Mouse (Mus musculus): ENCODE data around the gene Aqp3. TPM values are rescaled to one million over a fixed set of nuclear protein-coding genes. Genes with fewer than 3 reads are reported as not detected.
"Not testable (repeated sequence)": the region's sequence is repeated elsewhere in the genome, so short reads cannot be mapped to it uniquely, and the experiment has no call there.

Aqp3 gene
- total RNA-seq, 2 experiments from 2014 or later: not detected

DNA sequence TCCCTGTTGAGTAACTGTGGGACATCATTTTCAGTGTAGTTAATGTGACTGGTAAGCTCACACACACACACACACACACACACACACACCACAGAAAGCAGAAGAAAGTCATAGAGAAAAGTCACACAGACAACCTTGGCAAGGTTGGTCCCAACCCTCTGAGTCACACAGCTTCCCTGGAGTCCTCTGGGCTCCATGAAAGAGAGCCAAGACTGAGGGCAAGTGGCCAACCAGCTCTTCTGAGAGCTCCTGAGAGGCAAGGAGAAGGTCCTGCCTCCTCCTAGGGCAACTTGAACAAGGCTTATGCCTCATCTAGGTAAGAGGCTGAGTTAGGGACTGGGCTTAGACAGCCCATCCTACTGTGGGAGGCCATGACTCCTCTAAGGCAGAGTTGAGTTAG lies 4.9 kb upstream of the Aqp3 start:
- no peak for DNase-seq

DNA sequence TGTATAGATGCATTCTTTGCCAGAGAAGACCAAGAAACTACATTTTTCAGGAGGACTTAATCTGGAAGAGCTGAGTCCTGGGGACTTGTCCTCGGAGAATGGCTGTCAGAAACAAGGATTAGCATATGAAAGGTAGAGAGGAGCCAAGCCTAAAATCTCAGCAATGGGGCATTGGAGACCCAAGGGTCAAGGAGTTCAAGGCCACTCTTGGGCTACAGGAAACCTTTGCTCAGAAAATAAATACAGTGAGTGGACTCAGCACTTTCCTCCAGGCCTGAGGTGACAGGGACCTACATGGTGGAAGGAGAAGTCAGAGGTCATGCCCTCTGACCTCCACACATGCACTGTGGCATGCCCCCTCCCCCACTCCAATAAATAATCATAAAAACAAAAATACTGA lies 3.0 kb upstream of the Aqp3 start:
- no peak for DNase-seq

GRCm38 (mm10) chr4:41098577-41098951 lies 581 bp upstream of the Aqp3 start:
- DNase-seq: no peak

- no peak for DNase-seq
Measured at GRCm38 (mm10) chr4:41097381-41097780, 602 bp downstream of the Aqp3 start.

- no peak for DNase-seq
Measured at GRCm38 (mm10) chr4:41096794-41097193, 1.2 kb downstream of the Aqp3 start.

DNA sequence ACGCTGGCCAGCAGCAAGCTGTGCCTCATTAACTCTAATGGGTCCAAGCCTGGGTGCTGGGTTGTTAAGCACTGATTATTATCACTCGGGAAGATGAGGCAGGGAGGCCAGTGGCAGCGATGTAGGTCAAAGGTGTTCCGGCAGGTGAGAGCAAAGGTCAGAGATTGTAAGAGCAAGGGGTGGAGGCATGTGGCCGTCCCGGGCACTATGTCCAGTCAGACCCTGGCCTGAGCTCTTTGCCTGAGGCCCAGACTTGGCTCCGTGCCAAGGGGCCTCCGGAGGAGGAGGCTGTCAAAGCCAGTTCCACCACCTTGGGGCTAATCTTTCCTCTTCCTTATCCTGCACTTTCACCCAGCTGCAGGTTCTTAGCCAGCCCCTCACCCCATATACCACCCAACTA lies 1.8 kb downstream of the Aqp3 start:
- no peak for DNase-seq

- DNase-seq: no peak
Measured at GRCm38 (mm10) chr4:41094361-41094760, 3.6 kb downstream of the Aqp3 start.

GRCm38 (mm10) chr4:41092958-41093357 lies 5.0 kb downstream of the Aqp3 start:
- no peak for DNase-seq

DNA sequence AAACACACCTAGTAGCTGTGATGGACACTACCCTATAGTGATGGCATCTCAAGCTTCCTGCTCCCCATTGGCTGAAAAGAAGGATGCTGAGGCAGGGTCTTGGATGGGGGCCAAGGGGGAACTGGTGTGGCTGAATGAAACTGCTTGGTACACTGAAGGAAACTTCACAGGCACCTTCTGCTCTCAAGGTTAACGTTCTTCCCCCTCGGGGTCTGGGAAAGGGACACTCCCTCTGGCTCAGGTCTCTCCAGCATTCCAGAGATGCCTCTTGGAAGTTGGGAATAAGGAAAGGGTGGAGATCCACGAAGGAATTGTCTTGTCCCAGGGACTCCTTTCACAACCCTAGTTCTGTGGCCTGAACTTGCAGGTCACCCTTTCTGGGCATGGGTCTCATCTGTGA lies 6.6 kb downstream of the Aqp3 start:
- no peak for DNase-seq

DNA sequence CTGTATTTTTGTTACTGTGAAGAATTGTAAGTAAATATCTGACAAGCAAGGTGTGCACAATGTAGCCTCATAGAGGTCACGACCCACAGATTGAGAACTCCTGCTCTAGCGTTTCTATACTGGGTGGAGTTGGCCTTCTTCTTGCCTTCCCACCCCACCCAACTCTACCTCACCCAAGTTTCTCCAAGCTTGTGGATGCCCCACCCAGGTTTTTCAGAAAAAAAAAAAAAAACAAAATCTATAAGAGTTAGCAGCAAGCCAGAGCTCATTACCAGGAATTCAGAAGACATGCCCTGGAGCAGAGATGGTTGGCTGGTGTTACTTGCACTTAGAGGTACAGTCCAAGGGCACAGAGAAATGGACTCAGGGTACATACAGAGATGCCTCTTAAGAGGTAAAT lies 8.3 kb downstream of the Aqp3 start:
- no peak for DNase-seq

GRCm38 (mm10) chr4:41089189-41089588 lies 8.8 kb downstream of the Aqp3 start:
- DNase-seq: no peak

DNA sequence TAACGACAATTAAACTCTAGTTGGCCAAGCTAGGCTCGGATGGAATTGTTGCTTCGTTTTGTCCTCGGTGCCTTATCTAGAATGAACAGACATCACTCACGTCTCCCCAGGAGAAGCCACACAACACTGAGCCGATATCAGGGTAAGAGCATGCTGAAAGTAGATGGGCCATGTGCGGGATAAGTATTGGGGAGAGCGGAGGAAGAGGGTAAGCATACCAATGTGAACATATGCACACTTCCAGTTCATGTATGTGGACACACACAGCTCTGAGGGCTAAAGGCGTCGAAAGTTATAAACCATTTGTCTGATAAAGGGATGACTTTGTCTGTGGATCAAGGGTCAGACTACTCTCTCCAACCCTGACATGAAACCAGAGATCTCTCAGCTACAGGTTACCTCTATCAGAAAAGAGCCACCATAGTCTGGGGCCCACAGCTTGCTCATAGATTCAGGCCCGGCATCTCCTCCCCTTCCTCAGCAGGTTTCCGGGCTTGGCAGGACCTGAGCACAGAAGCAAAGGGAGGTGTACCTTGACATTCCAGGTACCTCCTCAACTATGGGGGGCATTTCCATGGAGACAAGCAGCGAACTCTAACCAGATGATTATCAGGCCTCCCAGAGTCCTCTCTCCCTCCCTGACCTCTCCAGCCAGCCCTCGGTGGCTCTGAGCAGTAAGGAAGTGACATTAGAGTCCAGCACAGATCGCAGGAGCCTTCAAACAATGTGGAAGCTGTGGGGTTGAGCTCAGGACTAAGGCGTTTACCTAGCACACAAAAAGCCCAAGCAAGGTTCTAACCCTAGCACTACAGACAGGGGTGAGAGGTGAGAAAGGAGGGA lies 10.3 kb downstream of the Aqp3 start:
- no peak for DNase-seq

DNA sequence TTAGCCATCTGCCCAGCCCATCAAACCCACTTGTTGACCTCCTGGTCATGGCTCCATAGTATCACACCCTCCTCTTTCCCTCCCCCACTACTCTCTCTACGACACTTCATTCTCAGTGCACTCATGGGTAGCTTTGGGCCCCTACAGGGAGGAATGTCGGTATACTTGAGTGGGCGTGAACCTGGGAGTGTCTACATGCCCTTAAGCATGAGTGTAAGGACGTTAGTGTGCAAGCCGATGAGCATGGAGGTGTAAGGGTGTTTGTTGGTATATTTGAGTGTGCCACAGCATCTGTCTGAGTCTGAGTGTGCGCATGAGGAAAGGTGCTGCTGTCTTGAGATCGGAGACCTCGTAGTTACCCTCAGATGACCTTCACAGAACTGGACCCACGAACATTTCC lies 11.0 kb downstream of the Aqp3 start:
- no peak for DNase-seq

GRCm38 (mm10) chr4:41084819-41085218 lies 13.2 kb downstream of the Aqp3 start:
- DNase-seq: no peak

GRCm38 (mm10) chr4:41082803-41083202 lies 15.2 kb downstream of the Aqp3 start:
- not testable (repeated sequence) for DNase-seq

DNA sequence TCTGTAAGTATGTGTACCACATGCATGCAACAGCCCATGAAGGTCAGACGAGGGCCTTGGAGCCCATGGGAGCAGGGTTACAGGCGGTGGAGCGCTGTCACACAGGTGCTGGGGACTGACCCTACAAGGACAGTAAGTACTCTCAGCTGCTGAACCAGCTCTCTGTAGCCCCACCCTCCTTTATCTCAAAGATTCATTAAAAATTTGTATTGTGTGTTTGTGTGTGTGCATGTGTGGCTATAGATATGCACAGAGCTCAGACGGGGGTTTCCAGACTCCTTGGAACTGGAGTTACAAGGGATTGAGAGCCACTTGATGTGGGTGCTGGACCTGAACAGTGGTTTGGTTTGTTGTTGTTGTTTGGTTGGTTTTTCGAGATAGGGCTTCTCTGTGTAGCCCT lies 16.2 kb downstream of the Aqp3 start:
- no peak for DNase-seq

DNA sequence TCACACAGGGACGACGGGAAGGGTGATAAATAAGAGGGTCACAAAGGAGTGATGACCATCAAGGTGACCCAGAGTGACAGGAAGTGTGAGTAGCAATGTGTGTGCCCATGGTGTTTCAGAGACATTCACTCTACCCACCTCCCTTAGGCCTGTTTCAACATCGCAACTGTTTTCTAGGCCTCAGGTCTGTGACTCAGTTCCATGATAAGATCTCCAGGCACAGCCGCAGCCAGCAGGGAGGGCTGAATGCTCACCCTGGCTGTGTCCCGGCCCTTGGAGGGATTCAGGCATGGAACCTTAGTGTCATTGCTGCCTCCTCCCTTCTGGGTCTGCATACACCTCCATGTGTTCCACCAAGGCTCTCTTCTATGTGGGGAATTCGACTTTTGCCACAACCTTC lies 19.3 kb downstream of the Aqp3 start:
- no peak for DNase-seq

DNA sequence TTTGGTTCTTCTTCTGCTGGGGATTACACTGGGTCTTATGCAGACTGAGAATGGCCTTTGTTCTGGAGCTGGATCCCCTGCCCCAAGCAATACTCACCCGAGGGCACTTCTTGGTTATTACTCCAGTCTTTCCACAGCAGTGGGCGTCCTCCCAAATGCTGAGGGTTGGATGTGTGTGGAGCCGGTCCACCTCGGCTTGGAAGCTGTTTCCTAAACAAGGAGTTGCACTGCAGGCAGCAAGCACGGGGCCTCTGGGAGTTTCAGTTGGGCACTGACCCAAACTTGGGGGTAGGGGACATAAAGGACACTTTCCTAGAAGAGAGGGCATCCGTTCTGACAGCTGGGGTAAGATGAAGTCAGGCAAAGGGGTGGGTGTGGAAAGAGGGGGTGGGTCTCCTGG lies 23.5 kb downstream of the Aqp3 start:
- DNase-seq: no peak

GRCm38 (mm10) chr4:41073008-41073817 lies 24.8 kb downstream of the Aqp3 start:
- DNase-seq: no peak

DNA sequence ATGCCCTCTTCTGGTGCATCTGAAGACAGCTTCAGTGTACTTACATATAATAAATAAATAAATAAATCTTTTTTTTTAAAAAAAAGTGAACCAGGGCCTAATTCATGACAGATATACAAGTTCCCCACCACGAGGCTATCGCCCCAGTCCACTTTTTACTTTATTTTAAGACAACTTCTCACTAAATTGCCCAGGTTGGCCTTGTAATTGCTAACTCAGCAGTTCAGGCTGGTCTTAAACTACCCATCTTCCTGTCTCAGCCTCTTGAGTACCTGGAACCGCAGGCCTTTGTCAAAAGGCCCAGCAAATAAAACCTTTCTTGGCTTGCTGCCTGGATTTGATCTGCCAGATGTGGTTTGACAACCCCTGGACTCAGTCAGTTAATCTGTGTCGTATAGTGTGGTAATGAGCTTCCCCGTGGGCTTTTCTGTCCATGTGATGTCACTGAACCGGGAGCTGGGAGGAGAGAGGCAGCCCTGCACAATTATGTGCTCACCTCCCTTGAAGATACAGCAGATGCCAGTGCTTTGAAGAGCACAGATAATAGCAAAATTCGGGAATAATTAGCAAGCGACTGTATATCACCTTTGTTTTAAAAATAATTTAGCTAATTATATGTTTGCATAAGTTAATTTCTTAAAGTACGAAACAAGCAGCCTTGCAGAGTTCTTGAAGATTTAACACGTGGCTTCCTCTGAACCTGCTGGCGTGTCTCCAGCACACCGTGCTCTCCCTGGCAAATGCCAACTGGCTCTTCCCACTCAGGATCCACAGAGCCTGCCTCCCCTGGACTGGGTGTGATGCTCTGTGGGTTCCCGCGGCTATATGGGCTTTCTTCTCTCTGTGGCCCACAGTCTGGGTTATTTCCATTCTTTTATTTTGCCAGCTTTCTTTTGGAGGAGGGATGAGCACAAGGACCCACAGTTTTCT lies 26.2 kb downstream of the Aqp3 start:
- DNase-seq: no peak

DNA sequence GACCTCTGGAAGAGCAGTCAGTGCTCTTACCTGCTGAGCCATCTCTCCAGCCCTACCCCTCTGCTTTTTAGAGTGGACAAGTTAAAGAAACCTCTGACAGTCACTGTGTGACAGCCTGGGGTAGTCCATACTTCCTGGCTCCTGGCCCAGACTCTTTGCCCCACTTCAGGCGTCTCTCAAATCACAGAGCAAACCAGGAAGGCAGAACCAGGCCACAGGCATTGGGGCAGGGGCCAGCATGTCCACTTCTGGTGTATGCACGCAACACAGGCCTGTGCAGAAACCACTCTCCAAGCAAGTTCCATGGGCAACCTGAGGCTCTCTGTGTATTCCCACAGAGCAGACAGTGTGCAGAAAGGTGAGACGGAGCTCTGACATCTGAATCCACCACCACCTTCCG lies 32.8 kb downstream of the Aqp3 start:
- DNase-seq: no peak

DNA sequence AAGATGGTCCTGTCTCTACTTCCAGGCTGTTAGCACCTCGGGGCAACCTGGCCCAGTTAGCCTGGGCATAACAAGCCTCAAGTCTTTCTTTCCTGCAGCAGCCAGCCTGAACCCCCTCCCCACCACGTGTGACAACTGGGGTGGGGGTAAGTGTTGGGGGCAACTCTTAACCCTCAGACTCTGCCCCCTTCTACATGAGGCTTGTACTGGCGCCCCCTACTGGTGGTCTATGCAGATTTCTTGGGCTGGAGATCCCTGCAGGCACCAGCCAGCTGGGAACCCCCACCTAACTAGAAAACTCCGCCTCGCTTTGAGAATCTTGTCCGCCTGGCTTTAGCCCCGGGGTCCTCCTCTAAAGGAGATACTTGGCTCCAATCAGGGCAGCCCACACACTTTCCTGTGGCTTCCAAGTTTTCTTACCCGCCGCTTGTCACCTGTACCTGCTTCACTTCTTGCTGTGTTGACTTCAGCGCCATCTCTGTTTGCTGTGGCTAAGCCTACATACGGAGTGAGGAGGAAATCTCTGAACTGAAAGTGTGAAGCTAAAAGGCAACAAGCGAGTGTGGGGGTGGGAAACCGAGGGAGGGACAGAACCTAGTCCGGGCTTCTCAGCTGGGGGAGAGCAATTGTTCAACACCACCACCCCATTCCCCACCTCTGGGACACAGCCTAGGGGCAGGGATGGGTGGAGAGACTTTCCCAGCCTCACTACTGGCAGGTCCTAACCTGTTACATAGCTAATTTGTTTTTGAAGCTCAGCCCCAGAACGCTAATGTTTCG lies 33.9 kb downstream of the Aqp3 start:
- no peak for DNase-seq
